Mouse (Mus musculus) frontal cortex, postnatal 14 days (tissue): ENCODE data around the gene Fam20b.

Experiments
- DNase-seq, 2 experiments: peaks; one replicate each; pipeline ENCODE4 v3.0.0; 2022; ENCODE audit warnings: low spot score in 2 of 2

The Fam20b gene

DNA sequence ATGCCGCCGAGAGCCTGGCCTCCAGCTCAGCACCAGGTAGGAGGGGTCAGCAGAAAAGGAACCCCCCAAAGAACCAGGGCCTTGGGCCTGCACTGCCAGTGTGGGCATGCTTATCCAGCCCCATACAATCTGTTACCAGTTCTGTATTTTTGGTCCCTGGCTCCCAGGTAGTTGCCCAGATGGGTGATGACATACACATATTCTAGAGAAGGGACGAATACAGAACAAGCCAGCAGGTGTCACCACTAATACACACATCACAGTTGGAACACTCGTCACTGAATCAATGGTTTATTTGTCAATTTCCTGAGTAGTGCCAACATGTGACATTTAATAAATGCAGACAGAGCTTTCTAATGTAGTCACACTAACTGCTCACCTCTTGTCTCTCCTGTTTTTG lies 78.3 kb downstream of the Fam20b start:
- DNase-seq = no peak

- no peak for DNase-seq
Measured at GRCm38 (mm10) chr1:156639455-156639854, 79.4 kb downstream of the Fam20b start.

- DNase-seq = no peak
Measured at GRCm38 (mm10) chr1:156635148-156635547, 83.7 kb downstream of the Fam20b start.

- no peak for DNase-seq
Measured at GRCm38 (mm10) chr1:156633095-156633494, 85.8 kb downstream of the Fam20b start.

DNA sequence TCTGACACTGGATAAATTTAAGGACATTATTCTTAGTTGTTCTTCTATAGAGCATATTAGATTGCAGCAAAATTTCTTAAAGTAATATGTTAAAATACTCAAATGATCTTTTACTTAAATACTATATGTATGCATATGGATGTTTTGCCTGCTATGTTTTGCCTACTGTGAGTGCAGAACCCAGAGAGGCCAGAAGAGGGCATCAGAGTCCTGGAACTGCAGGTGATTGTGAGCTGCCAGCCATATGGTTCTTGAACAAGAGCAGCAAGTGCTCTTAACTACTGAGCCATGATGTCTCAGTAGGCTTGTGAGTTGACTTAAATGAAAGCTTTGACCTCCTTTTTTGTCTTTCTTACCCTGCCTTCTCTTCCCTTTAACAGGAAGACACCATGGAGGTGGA lies 87.9 kb downstream of the Fam20b start:
- DNase-seq = no peak

- DNase-seq = no peak
Measured at GRCm38 (mm10) chr1:156629984-156630383, 88.9 kb downstream of the Fam20b start.
